Mouse (Mus musculus) myocyte (in vitro differentiated cells): Measurements from ENCODE around the gene Irx6. TPM values are rescaled to one million over a fixed set of nuclear protein-coding genes. Genes with fewer than 3 reads are reported as not detected.

Experiments
- H3K27me3 ChIP-seq: one replicate; pipeline ENCODE4 v1.6.1; 2011; ENCODE audit not compliant: control insufficient read depth, insufficient read depth, insufficient read length
- H3K36me3 ChIP-seq: one replicate; pipeline ENCODE4 v1.6.1; 2011; ENCODE audit not compliant: control insufficient read depth, insufficient read depth
- H3K4me2 ChIP-seq: one replicate; pipeline ENCODE4 v1.6.1; 2011; ENCODE audit warnings: low read depth, control low read depth
- H3K4me3 ChIP-seq: one replicate; pipeline ENCODE4 v1.5.1; 2011; ENCODE audit warnings: mild to moderate bottlenecking, control low read depth, moderate library complexity
- H3K79me2 ChIP-seq: one replicate; pipeline ENCODE4 v1.6.1; 2011; ENCODE audit not compliant: control insufficient read depth, insufficient read depth
- H3ac ChIP-seq: one replicate; pipeline ENCODE4 v1.6.1; 2011; ENCODE audit not compliant: control insufficient read depth, insufficient read length
- CEBPB ChIP-seq: IDR thresholded peaks from 2 replicates; pipeline ENCODE4 v1.6.1; 2011; ENCODE audit warnings: mild to moderate bottlenecking, moderate library complexity; ENCODE audit not compliant: poor library complexity, insufficient read depth, severe bottlenecking
- E2F4 ChIP-seq: IDR thresholded peaks from one replicate; pipeline ENCODE4 v1.6.1; 2011; ENCODE audit warnings: mild to moderate bottlenecking, control low read depth, moderate library complexity; ENCODE audit not compliant: insufficient read depth
- MAX ChIP-seq: IDR thresholded peaks from one replicate; pipeline ENCODE4 v1.6.1; 2011; ENCODE audit warnings: low read depth, mild to moderate bottlenecking, control low read depth
- MYOD1 ChIP-seq, 3 experiments: IDR thresholded peaks; one replicate each; pipeline ENCODE4 v1.6.1; 2011; ENCODE audit warnings: control low read depth in 2 of 3, low read depth in 2 of 3, mild to moderate bottlenecking in 2 of 3, moderate library complexity in 1 of 3; ENCODE audit not compliant: insufficient read length in 2 of 3, control insufficient read depth in 1 of 3
- MYOG ChIP-seq, 3 experiments: IDR thresholded peaks; one replicate each; pipeline ENCODE4 v1.6.1; 2011; ENCODE audit warnings: control low read depth in 2 of 3, low read depth in 2 of 3, mild to moderate bottlenecking in 2 of 3; ENCODE audit not compliant: insufficient read length in 2 of 3, control insufficient read depth in 1 of 3, insufficient read depth in 1 of 3
- POLR2A ChIP-seq: IDR thresholded peaks from one replicate; pipeline ENCODE4 v1.6.1; 2011; ENCODE audit warnings: low read depth, mild to moderate bottlenecking, control low read depth, moderate library complexity; ENCODE audit not compliant: insufficient read length
- POLR2AphosphoS2 ChIP-seq: IDR thresholded peaks from one replicate; pipeline ENCODE4 v1.6.1; 2011; ENCODE audit warnings: low read depth, control low read depth; ENCODE audit not compliant: insufficient read length
- REST ChIP-seq: IDR thresholded peaks from one replicate; pipeline ENCODE4 v1.6.1; 2011; ENCODE audit warnings: mild to moderate bottlenecking, control low read depth, moderate library complexity; ENCODE audit not compliant: insufficient read depth, insufficient read length
- SRF ChIP-seq: IDR thresholded peaks from one replicate; pipeline ENCODE4 v1.6.1; 2011; ENCODE audit warnings: low read depth; ENCODE audit not compliant: control insufficient read depth, insufficient read length
- TCF12 ChIP-seq: IDR thresholded peaks from one replicate; pipeline ENCODE4 v1.6.1; 2011; ENCODE audit warnings: mild to moderate bottlenecking, control low read depth; ENCODE audit not compliant: poor library complexity, insufficient read depth, severe bottlenecking
- TCF3 ChIP-seq: IDR thresholded peaks from one replicate; pipeline ENCODE4 v1.6.1; 2011; ENCODE audit warnings: low read depth, control low read depth; ENCODE audit not compliant: insufficient read length
- USF1 ChIP-seq: IDR thresholded peaks from one replicate; pipeline ENCODE4 v1.6.1; 2011; ENCODE audit warnings: low read depth, mild to moderate bottlenecking, control low read depth, moderate library complexity
- polyA plus RNA-seq: library from polyadenylated mRNA; unstranded; fragments of >200 nt; fragmentation: generic; extraction: Trizol; gene quantifications from one replicate; pipeline ENCODE4 v1.2.1, GENCODE M21; 2012; ENCODE audit warnings: missing spikeins

Irx6 gene
- polyA plus RNA-seq, 1 experiment: not detected

DNA sequence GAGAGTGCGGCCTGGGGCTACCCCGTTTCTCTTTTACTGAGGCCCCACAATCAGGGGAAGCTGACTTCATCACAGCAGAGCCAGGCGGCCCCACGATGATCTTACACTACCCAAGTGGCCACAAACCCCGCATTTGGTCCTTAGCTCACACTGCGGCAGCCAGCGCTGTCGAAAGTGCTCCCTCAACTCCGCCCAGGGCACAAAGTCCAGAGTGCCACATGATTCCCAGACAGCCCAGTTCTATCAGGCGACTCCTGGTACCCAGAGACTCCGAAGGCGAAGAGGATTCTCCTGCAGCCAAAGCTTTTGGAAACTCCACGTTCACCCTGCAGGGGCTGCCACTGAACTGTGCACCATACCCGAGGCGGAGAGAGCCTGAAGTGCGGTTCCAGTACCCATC, 4.3 kb downstream of the Irx6 start:
- H3K79me2 ChIP-seq: no peaks in the 10 kb centered on the region
- H3K4me2 ChIP-seq: no peak overlapping the region
- H3K27me3 ChIP-seq: peaks cover 11% of the 10 kb centered on the region
- TF ChIP-seq TCF12 (no peak), E2F4 (no peak), CEBPB (no peak), SRF (no peak), MAX (no peak)
- no peak overlapping the region for H3K4me3 ChIP-seq
- no peak overlapping the region for H3ac ChIP-seq
- H3K36me3 ChIP-seq: no peaks in the 10 kb centered on the region

DNA sequence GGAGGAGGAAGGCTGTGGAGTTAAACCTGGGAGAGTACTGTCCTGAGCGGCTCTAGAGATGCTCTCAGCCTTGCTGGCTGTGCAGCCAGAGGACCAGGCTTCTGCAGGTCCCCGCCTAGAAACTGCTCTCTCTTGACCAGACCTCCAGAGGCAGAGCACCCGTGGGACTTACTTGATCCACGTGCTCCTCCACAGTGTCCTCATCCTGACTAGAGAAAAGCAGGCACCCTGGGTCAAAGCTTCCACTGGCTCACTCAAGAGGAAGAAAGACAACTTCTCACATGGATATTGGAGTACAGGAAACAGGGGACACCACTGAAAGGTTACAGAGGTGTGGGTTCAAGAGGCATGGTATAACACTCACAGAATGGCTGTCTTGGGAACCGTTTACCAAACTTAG, 23.3 kb downstream of the Irx6 start:
- H3K36me3 ChIP-seq: no peaks in the 10 kb centered on the region
- no peak overlapping the region for H3K4me2 ChIP-seq
- H3K4me3 ChIP-seq: no peak overlapping the region
- no peaks in the 10 kb centered on the region for H3K79me2 ChIP-seq
- TF ChIP-seq E2F4 (no peak), REST (no peak), MYOG (IDR thresholded peaks at IDR 0.05; ENCODE audit: control insufficient read depth in 1 of 3, insufficient read depth in 1 of 3, insufficient read length in 2 of 3, low read depth in 2 of 3) (no peak)
- H3K27me3 ChIP-seq: no peaks in the 10 kb centered on the region
- no peak overlapping the region for H3ac ChIP-seq

DNA sequence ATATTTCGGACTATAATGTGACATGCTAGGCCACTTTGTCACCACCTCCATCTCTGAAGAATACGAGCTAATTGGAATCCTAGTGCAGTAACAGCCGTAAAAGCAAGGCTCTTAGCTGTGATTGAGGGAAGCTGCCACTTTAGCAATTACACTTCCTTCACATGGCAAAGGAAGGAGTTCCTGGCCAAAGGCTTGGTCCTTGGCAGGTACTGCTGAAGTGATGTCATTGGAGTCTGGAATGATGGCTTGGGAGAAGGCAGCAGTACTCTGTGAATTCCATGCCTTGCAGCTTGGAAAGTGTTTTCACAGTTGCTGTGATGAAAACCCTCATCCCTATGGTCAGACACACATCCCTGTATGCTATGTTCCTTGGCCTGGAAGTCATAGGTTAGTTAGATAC, 24.3 kb downstream of the Irx6 start:
- H3K4me2 ChIP-seq: no peak overlapping the region
- TF ChIP-seq SRF (no peak), TCF12 (no peak), MYOG (IDR thresholded peaks at IDR 0.05; ENCODE audit: control insufficient read depth in 1 of 3, insufficient read depth in 1 of 3, insufficient read length in 2 of 3, low read depth in 2 of 3) (no peak), TCF3 (no peak), MYOD1 (IDR thresholded peaks at IDR 0.05; ENCODE audit: control insufficient read depth in 1 of 3, insufficient read length in 2 of 3, low read depth in 2 of 3) (no peak), POLR2AphosphoS2 (no peak), MAX (no peak), E2F4 (no peak), POLR2A (no peak), REST (no peak), USF1 (no peak), CEBPB (no peak)
- no peaks in the 10 kb centered on the region for H3K79me2 ChIP-seq
- H3K36me3 ChIP-seq: no peaks in the 10 kb centered on the region
- no peak overlapping the region for H3K4me3 ChIP-seq
- H3K27me3 ChIP-seq: no peaks in the 10 kb centered on the region
- H3ac ChIP-seq: no peak overlapping the region

DNA sequence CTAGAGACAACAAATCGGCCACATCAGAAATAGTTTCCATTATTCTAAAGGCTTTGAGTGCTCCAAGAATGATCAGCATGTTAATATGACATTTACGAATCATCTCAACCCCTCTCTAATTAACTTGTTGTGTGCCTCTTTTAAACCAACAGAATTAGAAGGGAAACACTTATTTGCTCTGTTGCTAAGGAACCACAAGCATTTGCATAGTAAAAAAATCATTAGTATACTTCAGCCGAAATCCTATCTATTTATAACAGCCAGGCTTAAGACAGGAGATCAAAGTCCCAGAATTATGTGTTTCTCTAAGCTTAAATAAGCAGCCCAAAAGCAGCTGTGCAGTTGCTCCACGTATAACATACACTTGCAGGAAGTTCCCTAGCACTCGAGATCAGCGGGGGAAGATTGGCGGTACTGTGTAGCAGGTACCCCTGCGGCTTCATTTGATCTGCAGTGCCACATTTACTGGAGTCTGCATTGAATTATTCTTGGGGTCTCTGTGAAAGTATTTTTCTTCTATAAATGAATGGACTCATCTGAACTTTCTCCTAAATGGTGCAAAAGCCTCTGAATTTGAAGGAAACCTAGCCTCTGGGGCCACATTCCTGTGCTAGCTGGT, 25.9 kb downstream of the Irx6 start:
- no peak overlapping the region for H3ac ChIP-seq
- no peaks in the 10 kb centered on the region for H3K27me3 ChIP-seq
- H3K36me3 ChIP-seq: no peaks in the 10 kb centered on the region
- no peaks in the 10 kb centered on the region for H3K79me2 ChIP-seq
- no peak overlapping the region for H3K4me2 ChIP-seq
- TF ChIP-seq POLR2A (no peak), REST (no peak), POLR2AphosphoS2 (no peak), TCF3 (no peak)
- H3K4me3 ChIP-seq: no peak overlapping the region

DNA sequence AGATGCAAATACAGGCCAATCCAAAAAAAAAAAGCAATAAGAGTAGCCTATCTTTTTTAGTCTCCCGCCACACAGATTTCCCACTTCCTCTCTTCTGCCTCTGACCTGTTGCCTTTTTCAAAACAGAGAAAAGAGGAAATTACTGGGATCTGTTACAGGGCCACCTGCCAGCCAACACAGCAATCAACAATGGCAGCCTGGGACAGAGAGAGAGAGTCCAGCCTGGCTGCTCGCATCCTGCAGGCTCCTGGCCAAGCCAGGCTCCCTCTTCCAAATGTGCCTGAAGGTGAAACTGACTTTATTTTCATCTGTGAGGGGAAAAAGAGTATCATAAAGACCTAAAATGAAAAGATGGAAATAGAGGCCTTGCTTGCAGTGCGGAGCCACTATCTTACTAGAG, 29.3 kb downstream of the Irx6 start:
- no peak for TF ChIP-seq POLR2A
- no peak for TF ChIP-seq TCF12
- TF ChIP-seq E2F4: no peak
- TF ChIP-seq MYOD1 (IDR thresholded peaks at IDR 0.05; ENCODE audit: control insufficient read depth in 1 of 3, insufficient read length in 2 of 3, low read depth in 2 of 3): no peak
- no peak for TF ChIP-seq POLR2AphosphoS2
- H3K36me3 ChIP-seq: no peaks in the 10 kb centered on the region
- no peak overlapping the region for H3ac ChIP-seq
- no peak overlapping the region for H3K4me3 ChIP-seq
- no peaks in the 10 kb centered on the region for H3K27me3 ChIP-seq
- no peak overlapping the region for H3K4me2 ChIP-seq
- no peaks in the 10 kb centered on the region for H3K79me2 ChIP-seq

DNA sequence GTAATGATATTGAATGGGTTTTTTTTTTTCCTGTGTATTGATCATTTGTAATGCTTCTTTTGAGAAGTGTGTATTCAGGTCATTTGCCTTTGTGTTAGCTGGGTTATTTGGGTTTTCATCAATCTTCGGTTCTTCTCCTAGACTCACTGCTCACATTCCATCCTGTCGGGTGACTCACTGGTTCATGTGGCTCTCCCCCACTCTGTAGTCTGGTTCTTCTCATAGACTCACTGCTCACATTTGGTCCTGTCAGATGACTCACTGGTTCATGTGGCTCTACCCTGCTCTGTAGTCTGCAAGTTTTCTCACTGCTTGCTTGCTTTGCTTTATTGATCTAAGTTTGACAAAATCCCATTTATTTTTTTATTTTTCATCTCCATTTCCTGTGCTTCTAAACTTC, 32.2 kb downstream of the Irx6 start:
- TF ChIP-seq TCF12 (no peak), MAX (no peak), SRF (no peak), REST (no peak), POLR2A (no peak), POLR2AphosphoS2 (no peak), USF1 (no peak), MYOG (IDR thresholded peaks at IDR 0.05; ENCODE audit: control insufficient read depth in 1 of 3, insufficient read depth in 1 of 3, insufficient read length in 2 of 3, low read depth in 2 of 3) (no peak), MYOD1 (IDR thresholded peaks at IDR 0.05; ENCODE audit: control insufficient read depth in 1 of 3, insufficient read length in 2 of 3, low read depth in 2 of 3) (no peak)
- Histone ChIP-seq H3K27me3 (no peaks in the 10 kb centered on the region), H3ac (no peak overlapping the region)

More for the DNA sequence above, 32.2 kb downstream of the Irx6 start:
- H3K4me3 ChIP-seq: no peak overlapping the region
- peak overlapping the region; percentile 24 for H3K4me2 ChIP-seq
- no peaks in the 10 kb centered on the region for H3K79me2 ChIP-seq
- H3K36me3 ChIP-seq: no peaks in the 10 kb centered on the region
